Mouse (Mus musculus): ENCODE measurements around the gene Pard3b. TPM values are rescaled to one million over a fixed set of nuclear protein-coding genes. Genes with fewer than 3 reads are reported as not detected.

Gene Pard3b
- polyA plus RNA-seq, 1 experiment from 2014 or later: 1.6 TPM

- H3K36me3 ChIP-seq (replicated peaks): no peaks in the 10 kb centered on the region
- H3K4me3 ChIP-seq (replicated peaks): no peak overlapping the region
- H3K9me3 ChIP-seq (replicated peaks): no peaks in the 10 kb centered on the region
- no peak for ATAC-seq (ENCODE audit: insufficient read depth)
- 62% methylated on average over 4 of the region's 4 CpGs for WGBS (ENCODE audit: insufficient replicate concordance)
- H3K9ac ChIP-seq: no peak overlapping the region
- no peak overlapping the region for H3K4me2 ChIP-seq
- no peaks in the 10 kb centered on the region for H3K4me1 ChIP-seq (replicated peaks)
- no peak overlapping the region for H3K27ac ChIP-seq (replicated peaks)
- no peaks in the 10 kb centered on the region for H3K27me3 ChIP-seq
Observed at GRCm38 (mm10) chr1:61934760-61935159, 296.1 kb downstream of the Pard3b start.

GRCm38 (mm10) chr1:61939882-61940281 is 301.3 kb downstream of the Pard3b start:
- 73% methylated on average over 10 of the region's 10 CpGs for WGBS (ENCODE audit: insufficient replicate concordance)
- Histone ChIP-seq H3K9me3 (replicated peaks) (no peaks in the 10 kb centered on the region), H3K4me2 (no peak overlapping the region), H3K9ac (no peak overlapping the region), H3K36me3 (replicated peaks) (no peaks in the 10 kb centered on the region), H3K4me3 (replicated peaks) (no peak overlapping the region), H3K27me3 (no peaks in the 10 kb centered on the region), H3K27ac (replicated peaks) (no peak overlapping the region), H3K4me1 (replicated peaks) (no peaks in the 10 kb centered on the region)
- no peak for ATAC-seq (ENCODE audit: insufficient read depth)

GRCm38 (mm10) chr1:61961533-61961932 is 322.9 kb downstream of the Pard3b start:
- Histone ChIP-seq H3K27me3 (no peaks in the 10 kb centered on the region), H3K9ac (no peak overlapping the region), H3K27ac (replicated peaks) (no peak overlapping the region), H3K4me1 (replicated peaks) (no peaks in the 10 kb centered on the region), H3K4me3 (replicated peaks) (no peak overlapping the region), H3K9me3 (replicated peaks) (no peaks in the 10 kb centered on the region), H3K36me3 (replicated peaks) (no peaks in the 10 kb centered on the region), H3K4me2 (no peak overlapping the region)
- 71% methylated on average over 9 of the region's 9 CpGs for WGBS (ENCODE audit: insufficient replicate concordance)
- ATAC-seq (ENCODE audit: insufficient read depth): no peak

GRCm38 (mm10) chr1:61962571-61962970 is 323.9 kb downstream of the Pard3b start:
- Histone ChIP-seq H3K9me3 (replicated peaks) (no peaks in the 10 kb centered on the region), H3K4me3 (replicated peaks) (no peak overlapping the region), H3K27ac (replicated peaks) (no peak overlapping the region), H3K4me2 (no peak overlapping the region), H3K27me3 (no peaks in the 10 kb centered on the region), H3K9ac (no peak overlapping the region), H3K36me3 (replicated peaks) (no peaks in the 10 kb centered on the region), H3K4me1 (replicated peaks) (no peaks in the 10 kb centered on the region)
- 67% methylated on average over 4 of the region's 4 CpGs for WGBS (ENCODE audit: insufficient replicate concordance)
- ATAC-seq (ENCODE audit: insufficient read depth): no peak

GRCm38 (mm10) chr1:61967124-61967523 is 328.5 kb downstream of the Pard3b start:
- no peak for ATAC-seq (ENCODE audit: insufficient read depth)
- Histone ChIP-seq H3K27me3 (no peaks in the 10 kb centered on the region), H3K27ac (replicated peaks) (no peak overlapping the region), H3K4me2 (no peak overlapping the region), H3K9me3 (replicated peaks) (no peaks in the 10 kb centered on the region), H3K4me1 (replicated peaks) (no peaks in the 10 kb centered on the region), H3K36me3 (replicated peaks) (no peaks in the 10 kb centered on the region), H3K4me3 (replicated peaks) (no peak overlapping the region), H3K9ac (no peak overlapping the region)
- 40% methylated on average over 3 of the region's 3 CpGs for WGBS (ENCODE audit: insufficient replicate concordance)

- Histone ChIP-seq H3K4me1 (replicated peaks) (no peaks in the 10 kb centered on the region), H3K27ac (replicated peaks) (no peak overlapping the region), H3K36me3 (replicated peaks) (no peaks in the 10 kb centered on the region), H3K9ac (no peak overlapping the region), H3K9me3 (replicated peaks) (no peaks in the 10 kb centered on the region), H3K4me2 (no peak overlapping the region), H3K27me3 (no peaks in the 10 kb centered on the region), H3K4me3 (replicated peaks) (no peak overlapping the region)
- no peak for ATAC-seq (ENCODE audit: insufficient read depth)
- WGBS (ENCODE audit: insufficient replicate concordance): 78% methylated on average over 4 of the region's 4 CpGs
Observed at GRCm38 (mm10) chr1:61967807-61968206, 329.2 kb downstream of the Pard3b start.

GRCm38 (mm10) chr1:61997711-61998110 is 359.1 kb downstream of the Pard3b start:
- Histone ChIP-seq H3K4me3 (replicated peaks) (no peak overlapping the region), H3K9ac (no peak overlapping the region), H3K4me1 (replicated peaks) (no peaks in the 10 kb centered on the region), H3K4me2 (no peak overlapping the region), H3K27me3 (no peaks in the 10 kb centered on the region), H3K36me3 (replicated peaks) (no peaks in the 10 kb centered on the region), H3K9me3 (replicated peaks) (no peaks in the 10 kb centered on the region), H3K27ac (replicated peaks) (no peak overlapping the region)
- no peak for ATAC-seq (ENCODE audit: insufficient read depth)
- WGBS (ENCODE audit: insufficient replicate concordance): 56% methylated on average over 3 of the region's 3 CpGs

- no peak overlapping the region for H3K27ac ChIP-seq (replicated peaks)
- H3K27me3 ChIP-seq: no peaks in the 10 kb centered on the region
- H3K9ac ChIP-seq: no peak overlapping the region
- H3K4me2 ChIP-seq: no peak overlapping the region
- no peak overlapping the region for H3K4me3 ChIP-seq (replicated peaks)
- H3K36me3 ChIP-seq (replicated peaks): no peaks in the 10 kb centered on the region
- H3K9me3 ChIP-seq (replicated peaks): no peaks in the 10 kb centered on the region
- no peaks in the 10 kb centered on the region for H3K4me1 ChIP-seq (replicated peaks)
- 76% methylated on average over 2 of the region's 2 CpGs for WGBS (ENCODE audit: insufficient replicate concordance)
- ATAC-seq (ENCODE audit: insufficient read depth): no peak
Observed at GRCm38 (mm10) chr1:62008811-62009210, 370.2 kb downstream of the Pard3b start.

- 76% methylated on average over 4 of the region's 4 CpGs for WGBS (ENCODE audit: insufficient replicate concordance)
- Histone ChIP-seq H3K27ac (replicated peaks) (no peak overlapping the region), H3K4me3 (replicated peaks) (no peak overlapping the region), H3K27me3 (no peaks in the 10 kb centered on the region), H3K9ac (no peak overlapping the region), H3K4me1 (replicated peaks) (no peaks in the 10 kb centered on the region), H3K36me3 (replicated peaks) (no peaks in the 10 kb centered on the region), H3K4me2 (no peak overlapping the region), H3K9me3 (replicated peaks) (no peaks in the 10 kb centered on the region)
- no peak for ATAC-seq (ENCODE audit: insufficient read depth)
Observed at GRCm38 (mm10) chr1:62011712-62012111, 373.1 kb downstream of the Pard3b start.

GRCm38 (mm10) chr1:62016536-62017300 is 378.1 kb downstream of the Pard3b start:
- Histone ChIP-seq H3K4me2 (no peak overlapping the region), H3K36me3 (replicated peaks) (no peaks in the 10 kb centered on the region), H3K9me3 (replicated peaks) (no peaks in the 10 kb centered on the region), H3K27ac (replicated peaks) (no peak overlapping the region), H3K27me3 (no peaks in the 10 kb centered on the region), H3K4me3 (replicated peaks) (no peak overlapping the region), H3K9ac (no peak overlapping the region), H3K4me1 (replicated peaks) (no peaks in the 10 kb centered on the region)
- WGBS (ENCODE audit: insufficient replicate concordance): 60% methylated on average over 5 of the region's 5 CpGs
- ATAC-seq (ENCODE audit: insufficient read depth): no peak

- H3K9me3 ChIP-seq (replicated peaks): no peaks in the 10 kb centered on the region
- H3K36me3 ChIP-seq (replicated peaks): no peaks in the 10 kb centered on the region
- no peak overlapping the region for H3K27ac ChIP-seq (replicated peaks)
- no peaks in the 10 kb centered on the region for H3K27me3 ChIP-seq
- H3K4me2 ChIP-seq: no peak overlapping the region
- no peak overlapping the region for H3K4me3 ChIP-seq (replicated peaks)
- no peak for ATAC-seq (ENCODE audit: insufficient read depth)
- H3K4me1 ChIP-seq (replicated peaks): no peaks in the 10 kb centered on the region
- WGBS (ENCODE audit: insufficient replicate concordance): 58% methylated on average over 5 of the region's 5 CpGs
- H3K9ac ChIP-seq: no peak overlapping the region
Observed at GRCm38 (mm10) chr1:62018276-62018675, 379.7 kb downstream of the Pard3b start.

GRCm38 (mm10) chr1:62019743-62020142 is 381.1 kb downstream of the Pard3b start:
- no peak overlapping the region for H3K4me3 ChIP-seq (replicated peaks)
- no peak overlapping the region for H3K9ac ChIP-seq
- no peak overlapping the region for H3K27ac ChIP-seq (replicated peaks)
- ATAC-seq (ENCODE audit: insufficient read depth): no peak
- H3K27me3 ChIP-seq: no peaks in the 10 kb centered on the region
- H3K4me2 ChIP-seq: no peak overlapping the region
- no peaks in the 10 kb centered on the region for H3K9me3 ChIP-seq (replicated peaks)
- H3K36me3 ChIP-seq (replicated peaks): no peaks in the 10 kb centered on the region
- no peaks in the 10 kb centered on the region for H3K4me1 ChIP-seq (replicated peaks)
